Mouse (Mus musculus) heart, adult 18-20 months (tissue): ENCODE measurements around the gene Smim14. TPM values are rescaled to one million over a fixed set of nuclear protein-coding genes. Genes with fewer than 3 reads are reported as not detected.
"Not testable (repeated sequence)": the region's sequence is repeated elsewhere in the genome, so short reads cannot be mapped to it uniquely, and the experiment has no call there.

Experiments used
- DNase-seq, 2 experiments: peaks; one replicate each; pipeline ENCODE4 v3.0.0; 2021 to 2022; ENCODE audit warnings: mixed read lengths in 1 of 2
- long read RNA-seq, 2 experiments: library from polyadenylated mRNA; stranded (forward); transcript quantifications; one replicate each; pipeline ENCODE4 v2.0.0; 2021
- total RNA-seq, 2 experiments: library from RNA; stranded (reverse); gene quantifications; 2 replicates each; pipeline ENCODE4 v1.2.3; 2021

The Smim14 gene
- 100 to 1,000 TPM in 1 of 2 experiments, 10 to 100 TPM in 1; 94.3 to 101 TPM for total RNA-seq
- long read RNA-seq, experiment 1, full-length matches to known transcripts = 76 of 93 reads
- long read RNA-seq, experiment 1, partial matches to known transcripts = 1 of 93 reads
- long read RNA-seq, experiment 1, other reads (novel, unspliced or antisense) = 16 of 93 reads
- long read RNA-seq, experiment 2, full-length matches to known transcripts = 36 of 51 reads
- long read RNA-seq, experiment 2, partial matches to known transcripts = 2 of 51 reads
- long read RNA-seq, experiment 2, other reads (novel, unspliced or antisense) = 13 of 51 reads

GRCm38 (mm10) chr5:65536751-65537419 lies at the start of gene Smim14, which contains the start of gene Ube2k:
Gene Smim14 (minus strand): TSS chr5:65537184.
Gene Ube2k (plus strand): TSS chr5:65537233.
- peak; percentile 93 to 96 for DNase-seq

- DNase-seq = no peak
Observed at GRCm38 (mm10) chr5:65586291-65586690, 49.3 kb upstream of the Smim14 start.

GRCm38 (mm10) chr5:65578545-65578944 lies 41.6 kb upstream of the Smim14 start:
- DNase-seq = no peak

- no peak for DNase-seq
Observed at GRCm38 (mm10) chr5:65575896-65576295, 38.9 kb upstream of the Smim14 start.

- no peak for DNase-seq
Observed at GRCm38 (mm10) chr5:65574876-65575275, 37.9 kb upstream of the Smim14 start.

- DNase-seq = no peak
Observed at GRCm38 (mm10) chr5:65565486-65565885, 28.5 kb upstream of the Smim14 start.

- no peak for DNase-seq
Observed at GRCm38 (mm10) chr5:65561125-65561893, 24.3 kb upstream of the Smim14 start.

- DNase-seq = no peak
Observed at GRCm38 (mm10) chr5:65557109-65557508, 20.1 kb upstream of the Smim14 start.

GRCm38 (mm10) chr5:65549677-65550076 lies 12.7 kb upstream of the Smim14 start:
- no peak for DNase-seq

- DNase-seq = no peak
Observed at GRCm38 (mm10) chr5:65544616-65545015, 7.6 kb upstream of the Smim14 start.

- no peak for DNase-seq
Observed at GRCm38 (mm10) chr5:65543491-65543890, 6.5 kb upstream of the Smim14 start.

- no peak for DNase-seq
Observed at GRCm38 (mm10) chr5:65541889-65542288, 4.9 kb upstream of the Smim14 start.

GRCm38 (mm10) chr5:65539786-65540185 lies 2.8 kb upstream of the Smim14 start:
- DNase-seq = no peak

- no peak for DNase-seq
Observed at GRCm38 (mm10) chr5:65538829-65539228, 1.8 kb upstream of the Smim14 start.

- no peak for DNase-seq
Observed at GRCm38 (mm10) chr5:65538121-65538520, 1.1 kb upstream of the Smim14 start.

- no peak for DNase-seq
Observed at GRCm38 (mm10) chr5:65537420-65538071, 562 bp upstream of the Smim14 start.

GRCm38 (mm10) chr5:65536068-65536465 lies 917 bp downstream of the Smim14 start:
- not testable (repeated sequence) for DNase-seq

GRCm38 (mm10) chr5:65535457-65536067 lies 1.4 kb downstream of the Smim14 start:
- DNase-seq = peak; percentile 52 to 64

- no peak for DNase-seq
Observed at GRCm38 (mm10) chr5:65534496-65534895, 2.5 kb downstream of the Smim14 start.

- no peak for DNase-seq
Observed at GRCm38 (mm10) chr5:65531283-65531682, 5.7 kb downstream of the Smim14 start.

GRCm38 (mm10) chr5:65525674-65526443 lies 11.1 kb downstream of the Smim14 start:
- DNase-seq = no peak
